Mouse (Mus musculus) kidney, postnatal 14 days (tissue): ENCODE data around the gene Nmur1.
A peak's percentile ranks its signal among the peaks of the same experiment; 100 is the strongest.
"Not testable (repeated sequence)": the region's sequence is repeated elsewhere in the genome, so short reads cannot be mapped to it uniquely, and the experiment has no call there.

ENCODE experiments used
- DNase-seq: peaks from one replicate; pipeline ENCODE4 v3.0.0; 2022; ENCODE audit warnings: mixed read lengths

The Nmur1 gene

GRCm38 (mm10) chr1:86354186-86354585 is 71.8 kb downstream of the Nmur1 start:
- no peak for DNase-seq

- no peak for DNase-seq
Observed at GRCm38 (mm10) chr1:86350576-86350975, 75.5 kb downstream of the Nmur1 start.

GRCm38 (mm10) chr1:86349696-86350095 is 76.3 kb downstream of the Nmur1 start:
- no peak for DNase-seq

- no peak for DNase-seq
Observed at GRCm38 (mm10) chr1:86349201-86349600, 76.8 kb downstream of the Nmur1 start.

GRCm38 (mm10) chr1:86348801-86349200 is 77.2 kb downstream of the Nmur1 start:
- no peak for DNase-seq

GRCm38 (mm10) chr1:86348083-86348482 is 77.9 kb downstream of the Nmur1 start:
- DNase-seq = no peak

- no peak for DNase-seq
Observed at GRCm38 (mm10) chr1:86347716-86348045, 78.3 kb downstream of the Nmur1 start.

GRCm38 (mm10) chr1:86346851-86347715 is 78.9 kb downstream of the Nmur1 start:
- DNase-seq = no peak

GRCm38 (mm10) chr1:86345956-86346355 is 80.1 kb downstream of the Nmur1 start:
- no peak for DNase-seq

- DNase-seq = no peak
Observed at GRCm38 (mm10) chr1:86345069-86345468, 81.0 kb downstream of the Nmur1 start.

- DNase-seq = no peak
Observed at GRCm38 (mm10) chr1:86343969-86344861, 81.8 kb downstream of the Nmur1 start.

GRCm38 (mm10) chr1:86343087-86343645 is 82.9 kb downstream of the Nmur1 start:
- DNase-seq = no peak

GRCm38 (mm10) chr1:86342371-86342770 is 83.7 kb downstream of the Nmur1 start:
- DNase-seq = no peak

- not testable (repeated sequence) for DNase-seq
Observed at GRCm38 (mm10) chr1:86341096-86341495, 84.9 kb downstream of the Nmur1 start.

- DNase-seq = peak; percentile 87
Observed at GRCm38 (mm10) chr1:86339156-86339812, 86.7 kb downstream of the Nmur1 start.

GRCm38 (mm10) chr1:86336330-86336729 is 89.7 kb downstream of the Nmur1 start:
- no peak for DNase-seq
